Mouse (Mus musculus): ENCODE results near the gene Sdhc. TPM values are rescaled to one million over a fixed set of nuclear protein-coding genes. Genes with fewer than 3 reads are reported as not detected.
"Not testable (repeated sequence)": the region's sequence is repeated elsewhere in the genome, so short reads cannot be mapped to it uniquely, and the experiment has no call there.

The Sdhc gene
- polyA plus RNA-seq, 1 experiment from 2014 or later: 425 TPM

DNA sequence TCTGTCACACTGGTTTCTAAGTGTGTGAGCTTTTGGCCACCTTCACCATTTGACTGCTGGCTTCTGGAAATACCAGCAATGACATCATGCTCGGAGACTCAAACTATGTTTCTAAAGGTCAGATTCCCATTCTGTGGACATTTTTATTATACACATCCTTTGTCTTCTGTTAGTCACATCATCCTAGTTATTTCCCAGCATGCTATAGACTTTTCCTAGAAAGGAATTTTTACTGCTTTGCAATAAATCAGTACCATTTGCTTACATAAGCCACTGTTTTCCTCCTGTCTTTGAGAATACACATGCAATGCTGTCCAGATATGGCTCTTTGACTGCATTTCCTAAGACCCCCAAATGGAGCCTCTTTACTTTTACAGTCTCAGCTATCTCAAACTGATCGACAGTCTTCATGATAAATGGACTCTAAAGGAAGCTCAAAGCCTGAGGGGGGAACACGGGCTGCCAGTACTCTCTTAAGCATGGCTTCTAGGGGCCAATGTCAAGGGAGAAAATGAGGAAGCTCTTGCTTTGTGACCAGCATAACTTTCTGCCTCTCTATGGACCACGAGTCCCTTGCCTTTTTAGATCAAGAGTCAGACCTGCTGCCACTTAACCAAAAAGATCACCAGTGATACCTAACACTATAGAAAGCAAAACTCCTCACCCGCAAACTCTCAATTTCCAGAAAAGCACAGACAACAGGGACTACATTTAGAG, 15.4 kb upstream of the Sdhc start:
- Histone ChIP-seq H3K4me2 (no peak overlapping the region), H3K9ac (no peak overlapping the region), H3K36me3 (no peaks in the 10 kb centered on the region), H3K27ac (ENCODE audit: poor library complexity, severe bottlenecking) (no peak overlapping the region), H3K9me3 (replicated peaks) (no peaks in the 10 kb centered on the region), H3K4me3 (no peak overlapping the region), H3K4me1 (replicated peaks) (peaks cover 5% of the 10 kb centered on the region), H3K27me3 (replicated peaks) (peaks cover 4% of the 10 kb centered on the region; the same call in 1 of the 2 replicates)
- no peak for ATAC-seq (ENCODE audit: insufficient number of reproducible peaks, low FRiP score)
- 56% methylated on average over 5 of the region's 5 CpGs for WGBS

DNA sequence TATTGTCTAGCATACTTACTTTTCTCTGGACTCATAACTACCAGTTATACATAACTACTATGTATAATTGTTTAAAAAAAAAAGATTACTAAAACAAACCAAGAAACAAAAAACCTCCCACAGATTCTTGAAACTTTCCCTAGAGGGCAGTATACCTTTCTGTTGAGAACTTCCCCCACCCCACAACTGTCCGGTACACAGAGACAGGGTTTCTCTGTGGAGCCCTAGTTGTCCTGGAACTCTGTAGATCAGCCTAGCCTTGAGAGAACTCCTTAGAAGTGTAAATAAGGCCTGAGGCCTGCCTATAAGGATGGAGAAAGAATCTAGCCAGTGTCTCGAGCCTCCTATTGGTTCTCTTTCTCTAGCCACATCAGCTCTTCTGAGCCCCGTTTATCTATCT, 13.9 kb upstream of the Sdhc start:
- Histone ChIP-seq H3K27ac (ENCODE audit: poor library complexity, severe bottlenecking) (no peak overlapping the region), H3K4me2 (no peak overlapping the region; the same call in 1 of the 2 replicates), H3K27me3 (replicated peaks) (peaks cover 16% of the 10 kb centered on the region), H3K36me3 (no peaks in the 10 kb centered on the region), H3K4me1 (replicated peaks) (peaks cover 15% of the 10 kb centered on the region; the same call in 1 of the 2 replicates), H3K4me3 (no peak overlapping the region), H3K9me3 (replicated peaks) (no peaks in the 10 kb centered on the region), H3K9ac (no peak overlapping the region)
- ATAC-seq (ENCODE audit: insufficient number of reproducible peaks, low FRiP score): no peak
- 20% methylated on average over 3 of the region's 3 CpGs for WGBS

DNA sequence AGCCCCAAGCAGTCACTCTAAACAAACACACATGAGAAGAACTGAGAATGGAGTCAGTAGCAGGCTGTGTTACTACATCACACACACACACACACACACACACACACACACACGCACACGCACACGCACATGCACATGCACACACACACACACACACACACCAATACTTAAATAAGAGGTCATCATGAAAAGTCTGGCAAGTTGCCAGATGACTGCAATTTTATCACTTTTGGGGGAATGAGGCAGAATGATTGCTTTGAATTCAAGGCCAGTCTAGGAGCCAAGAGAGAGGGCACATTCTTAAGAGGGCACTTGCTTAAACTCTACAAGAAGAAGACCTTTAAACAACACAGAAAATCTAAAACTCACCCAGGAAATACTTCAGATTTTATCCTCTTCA, 12.1 kb upstream of the Sdhc start:
- H3K27me3 ChIP-seq (replicated peaks): peaks cover 31% of the 10 kb centered on the region
- H3K4me2 ChIP-seq: no peak overlapping the region
- ATAC-seq (ENCODE audit: insufficient number of reproducible peaks, low FRiP score): no peak
- no peaks in the 10 kb centered on the region for H3K9me3 ChIP-seq (replicated peaks)
- H3K9ac ChIP-seq: no peak overlapping the region
- H3K27ac ChIP-seq (ENCODE audit: poor library complexity, severe bottlenecking): no peak overlapping the region
- H3K4me3 ChIP-seq: no peak overlapping the region
- peaks cover 15% of the 10 kb centered on the region; the same call in 1 of the 2 replicates for H3K4me1 ChIP-seq (replicated peaks)
- H3K36me3 ChIP-seq: no peaks in the 10 kb centered on the region
- WGBS: 84% methylated on average over 3 of the region's 3 CpGs

DNA sequence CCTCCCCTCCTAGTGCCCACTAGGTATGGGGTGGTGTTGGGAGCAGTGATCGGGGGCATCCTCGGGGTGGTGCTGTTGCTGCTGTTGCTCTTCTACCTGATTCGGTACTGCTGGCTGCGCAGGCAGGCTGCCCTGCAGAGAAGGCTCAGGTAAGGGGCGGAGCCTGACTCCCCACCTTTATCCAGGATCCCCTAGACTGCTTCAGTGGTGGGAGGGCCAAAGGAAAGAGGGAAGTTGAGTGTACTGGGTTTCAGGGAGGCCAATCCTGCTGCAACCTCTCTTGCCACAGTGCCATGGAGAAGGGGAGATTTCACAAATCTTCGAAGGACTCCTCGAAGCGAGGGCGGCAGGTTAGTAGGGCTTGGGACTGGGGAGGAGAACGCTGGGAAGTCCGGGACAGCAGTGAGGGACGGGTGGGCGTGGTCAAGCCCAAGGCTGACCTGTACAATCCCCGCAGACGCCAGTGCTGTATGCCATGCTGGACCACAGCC, 9.1 kb upstream of the Sdhc start:
- peak overlapping the region; percentile 63 for H3K4me2 ChIP-seq

DNA sequence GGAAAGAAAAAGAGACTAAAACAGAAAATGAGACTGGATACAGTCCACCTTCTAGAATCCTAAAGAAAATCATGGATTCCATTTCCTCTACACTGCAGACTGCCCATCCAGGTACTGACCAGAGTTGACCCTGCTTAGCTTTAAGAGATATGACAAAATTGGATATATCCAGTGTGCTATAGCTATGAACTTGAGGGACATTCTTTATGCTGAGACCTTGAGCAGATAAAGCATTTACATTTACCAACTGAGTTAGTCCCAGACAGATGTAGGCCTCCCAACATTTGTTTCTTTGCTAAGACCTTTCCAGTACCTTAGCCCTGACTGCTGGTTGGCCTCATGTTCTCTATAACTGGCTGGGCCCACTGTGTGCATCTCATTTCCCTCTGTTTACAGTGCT, 7.6 kb upstream of the Sdhc start:
- peaks cover 51% of the 10 kb centered on the region for H3K27me3 ChIP-seq (replicated peaks)
- no peaks in the 10 kb centered on the region for H3K9me3 ChIP-seq (replicated peaks)
- no peak overlapping the region for H3K4me2 ChIP-seq
- peaks cover 15% of the 10 kb centered on the region; the same call in 1 of the 2 replicates for H3K4me1 ChIP-seq (replicated peaks)
- H3K27ac ChIP-seq (ENCODE audit: poor library complexity, severe bottlenecking): no peak overlapping the region
- ATAC-seq (ENCODE audit: insufficient number of reproducible peaks, low FRiP score): no peak
- no peak overlapping the region for H3K9ac ChIP-seq
- H3K36me3 ChIP-seq: no peaks in the 10 kb centered on the region
- H3K4me3 ChIP-seq: no peak overlapping the region

More for the DNA sequence above, 9.1 kb upstream of the Sdhc start:
- no peaks in the 10 kb centered on the region for H3K36me3 ChIP-seq
- peaks cover 15% of the 10 kb centered on the region; the same call in 1 of the 2 replicates for H3K4me1 ChIP-seq (replicated peaks)
- H3K27me3 ChIP-seq (replicated peaks): peaks cover 51% of the 10 kb centered on the region
- H3K4me3 ChIP-seq: peak overlapping the region; percentile 34
- no peak overlapping the region for H3K27ac ChIP-seq (ENCODE audit: poor library complexity, severe bottlenecking)
- ATAC-seq (ENCODE audit: insufficient number of reproducible peaks, low FRiP score): 0 out of 2 replicates have a peak, but pooled peaks have one; percentile 35
- 4% methylated on average over 15 of the region's 15 CpGs for WGBS
- no peak overlapping the region for H3K9ac ChIP-seq
- H3K9me3 ChIP-seq (replicated peaks): no peaks in the 10 kb centered on the region

DNA sequence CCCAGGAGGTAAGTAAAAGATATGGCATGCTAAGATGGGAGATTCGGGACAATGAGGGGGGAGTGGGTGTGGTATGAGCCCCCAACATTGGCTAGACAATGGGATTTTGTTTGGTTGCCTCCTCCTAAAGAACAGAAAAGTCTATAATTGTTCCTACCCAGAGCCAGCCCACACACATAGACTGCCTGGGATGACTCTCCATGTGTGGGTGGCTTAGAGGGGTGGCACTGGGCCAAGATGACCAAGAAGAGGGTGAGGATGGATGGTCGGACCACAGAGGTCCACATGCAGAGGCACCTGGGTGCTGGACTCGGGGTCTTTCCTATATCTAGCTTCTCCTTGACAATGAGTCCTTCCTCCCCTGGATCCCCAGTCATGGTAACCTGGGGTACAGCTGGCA, 6.2 kb upstream of the Sdhc start:
- Histone ChIP-seq H3K9me3 (replicated peaks) (no peaks in the 10 kb centered on the region), H3K4me1 (replicated peaks) (peaks cover 15% of the 10 kb centered on the region; the same call in 1 of the 2 replicates), H3K27ac (ENCODE audit: poor library complexity, severe bottlenecking) (no peak overlapping the region), H3K36me3 (no peaks in the 10 kb centered on the region), H3K9ac (no peak overlapping the region), H3K4me2 (no peak overlapping the region), H3K27me3 (replicated peaks) (peaks cover 51% of the 10 kb centered on the region), H3K4me3 (no peak overlapping the region)
- ATAC-seq (ENCODE audit: insufficient number of reproducible peaks, low FRiP score): no peak
- WGBS: 71% methylated on average over 3 of the region's 3 CpGs

DNA sequence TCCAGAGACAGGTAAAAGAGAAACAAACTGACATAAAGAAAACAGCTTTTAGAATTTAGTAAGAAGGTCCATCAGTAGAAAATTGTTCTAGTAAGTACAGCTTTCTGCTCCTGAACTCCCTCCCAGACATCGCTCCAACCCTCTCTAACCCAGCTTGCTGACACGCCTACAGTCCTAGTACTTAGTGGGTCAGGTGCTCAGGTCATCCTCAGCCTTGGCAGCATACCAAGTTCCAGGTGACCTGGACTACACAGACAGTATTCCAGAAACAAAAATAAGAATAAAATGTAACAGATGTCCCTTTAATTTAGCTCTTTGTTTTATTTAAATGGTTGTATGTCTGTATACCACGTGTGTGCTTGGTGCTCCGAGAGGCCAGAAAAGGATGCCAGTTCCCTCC, 1.6 kb upstream of the Sdhc start:
- no peak for ATAC-seq (ENCODE audit: insufficient number of reproducible peaks, low FRiP score)
- WGBS: 87% methylated on average over 4 of the region's 4 CpGs
- no peak overlapping the region for H3K4me3 ChIP-seq
- no peaks in the 10 kb centered on the region for H3K9me3 ChIP-seq (replicated peaks)
- H3K27me3 ChIP-seq (replicated peaks): peaks cover 19% of the 10 kb centered on the region
- no peak overlapping the region for H3K4me2 ChIP-seq
- H3K4me1 ChIP-seq (replicated peaks): peaks cover 18% of the 10 kb centered on the region
- H3K9ac ChIP-seq: no peak overlapping the region
- peaks cover 8% of the 10 kb centered on the region; the same call in 1 of the 2 replicates for H3K36me3 ChIP-seq
- no peak overlapping the region for H3K27ac ChIP-seq (ENCODE audit: poor library complexity, severe bottlenecking)

DNA sequence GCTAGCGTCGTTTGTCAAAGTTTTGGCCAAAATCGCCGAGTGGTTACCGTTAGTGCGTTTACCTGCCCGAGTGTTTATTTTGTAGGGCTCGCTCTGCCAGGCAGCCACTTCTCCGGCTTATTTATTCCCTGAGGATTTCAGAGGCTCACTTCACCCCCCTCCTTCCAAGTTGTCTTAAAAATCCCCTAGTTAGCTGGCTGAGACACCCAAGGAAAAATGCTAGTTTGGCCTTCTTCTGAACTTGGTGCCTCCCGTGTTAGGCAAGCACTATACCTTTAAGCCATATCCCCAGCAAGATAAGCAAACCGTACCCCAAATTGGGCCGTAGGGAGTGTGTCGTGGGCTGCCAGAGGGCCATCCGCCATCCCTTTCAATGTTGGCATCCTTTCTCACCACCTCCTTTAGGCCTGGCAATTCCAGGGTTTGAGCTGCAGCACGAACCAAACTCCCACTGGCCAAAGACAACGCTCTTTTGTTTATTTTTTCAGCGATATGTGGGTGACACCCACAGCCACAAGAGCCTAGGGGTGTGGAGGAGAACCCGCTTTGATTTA, 512 bp upstream of the Sdhc start:
- Histone ChIP-seq H3K36me3 (peaks cover 8% of the 10 kb centered on the region; the same call in 1 of the 2 replicates), H3K4me3 (peak overlapping the region; percentile 86), H3K9me3 (replicated peaks) (no peaks in the 10 kb centered on the region), H3K4me1 (replicated peaks) (peaks cover 18% of the 10 kb centered on the region), H3K27me3 (replicated peaks) (peaks cover 9% of the 10 kb centered on the region), H3K4me2 (peak overlapping the region; percentile 82), H3K27ac (ENCODE audit: poor library complexity, severe bottlenecking) (no peak overlapping the region), H3K9ac (peak overlapping the region; percentile 99)
- WGBS: 4% methylated on average over 18 of the region's 18 CpGs
- peak; percentile 49 for ATAC-seq (ENCODE audit: insufficient number of reproducible peaks, low FRiP score)

DNA sequence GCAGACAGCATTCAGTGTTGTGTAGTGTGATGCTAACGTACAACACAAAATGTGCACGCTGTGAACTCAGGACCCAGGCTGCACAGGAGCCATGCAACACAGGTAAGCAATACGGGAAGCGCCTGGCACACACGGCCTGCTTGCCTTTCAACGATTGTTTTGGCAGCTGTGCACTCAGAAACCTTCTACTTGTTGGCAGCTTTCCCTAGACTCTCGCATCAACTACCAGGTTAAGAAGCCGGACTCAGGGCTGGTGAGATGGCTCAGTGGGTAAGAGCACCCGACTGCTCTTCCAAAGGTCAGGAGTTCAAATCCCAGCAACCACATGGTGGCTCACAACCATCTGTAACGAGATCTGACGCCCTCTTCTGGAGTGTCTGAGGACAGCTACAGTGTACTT, 7.4 kb downstream of the Sdhc start:
- 77% methylated on average over 11 of the region's 11 CpGs for WGBS
- not testable (repeated sequence) for H3K27ac ChIP-seq (ENCODE audit: poor library complexity, severe bottlenecking); H3K27me3 ChIP-seq (replicated peaks); H3K4me1 ChIP-seq (replicated peaks); H3K9me3 ChIP-seq (replicated peaks); H3K9ac ChIP-seq; ATAC-seq (ENCODE audit: insufficient number of reproducible peaks, low FRiP score); H3K4me3 ChIP-seq; H3K4me2 ChIP-seq
- peaks cover 69% of the 10 kb centered on the region for H3K36me3 ChIP-seq

DNA sequence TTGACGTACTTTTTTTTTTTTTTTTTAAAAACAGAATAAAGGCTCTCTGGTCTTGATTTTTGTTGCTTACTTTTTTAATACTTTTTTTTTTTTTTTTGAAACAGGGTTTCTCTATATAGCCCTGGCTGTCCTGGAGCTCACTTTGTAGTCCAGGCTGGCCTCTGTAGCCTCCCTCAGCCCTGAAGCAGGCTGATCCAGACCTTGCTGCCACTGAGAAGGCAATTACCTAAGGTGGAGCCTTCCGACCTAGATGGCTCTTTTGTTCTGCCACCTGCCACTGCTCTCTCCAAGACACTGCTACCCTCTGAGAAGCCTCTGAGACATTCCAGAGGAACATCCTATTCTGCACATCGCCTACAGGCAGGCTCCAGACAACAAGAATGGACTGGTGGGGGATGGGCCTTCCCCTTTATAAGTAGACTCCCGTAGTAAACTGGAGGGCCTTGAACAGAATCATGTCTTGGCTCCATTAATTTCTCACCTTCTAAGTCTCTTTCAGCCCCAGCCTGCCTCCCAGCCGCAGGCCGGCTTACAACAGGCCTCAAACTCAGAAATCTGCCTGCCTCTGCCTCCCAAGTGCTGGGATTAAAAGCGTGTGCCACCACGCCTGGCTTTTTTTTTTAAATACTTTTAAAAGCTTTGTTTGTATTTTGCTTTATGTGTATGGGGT, 12.8 kb downstream of the Sdhc start:
- H3K27ac ChIP-seq (ENCODE audit: poor library complexity, severe bottlenecking); ATAC-seq (ENCODE audit: insufficient number of reproducible peaks, low FRiP score); H3K4me1 ChIP-seq (replicated peaks); H3K9ac ChIP-seq; H3K4me2 ChIP-seq; H3K27me3 ChIP-seq (replicated peaks); H3K9me3 ChIP-seq (replicated peaks); H3K4me3 ChIP-seq: not testable (repeated sequence)
- 87% methylated on average over 8 of the region's 8 CpGs for WGBS
- peaks cover 76% of the 10 kb centered on the region for H3K36me3 ChIP-seq

DNA sequence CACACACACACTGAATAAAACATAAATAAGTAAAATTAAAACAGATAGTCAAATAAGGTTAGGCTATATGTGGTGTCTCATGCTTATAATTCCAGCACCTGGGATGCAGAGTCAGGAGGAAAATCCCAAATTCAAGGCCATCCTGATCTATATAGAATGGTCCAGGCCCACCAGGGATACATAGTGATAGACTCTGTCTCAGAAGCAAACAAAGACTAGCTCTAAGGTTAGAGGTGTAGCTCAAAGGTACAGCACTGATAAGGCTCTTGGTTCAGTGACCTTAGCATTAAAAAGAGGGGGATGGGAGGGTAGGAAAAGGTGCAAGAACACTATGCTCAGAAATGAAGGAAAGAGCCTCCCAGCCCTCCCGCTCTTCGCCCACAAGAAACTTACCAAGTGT, 14.8 kb downstream of the Sdhc start:
- no peaks in the 10 kb centered on the region for H3K27me3 ChIP-seq (replicated peaks)
- no peak for ATAC-seq (ENCODE audit: insufficient number of reproducible peaks, low FRiP score)
- no peaks in the 10 kb centered on the region for H3K9me3 ChIP-seq (replicated peaks)
- no peak overlapping the region for H3K27ac ChIP-seq (ENCODE audit: poor library complexity, severe bottlenecking)
- no peak overlapping the region for H3K4me3 ChIP-seq
- 0 out of 2 replicates have a peak, but pooled peaks cover 2% of the 10 kb centered on the region for H3K4me1 ChIP-seq (replicated peaks)
- H3K36me3 ChIP-seq: peaks cover 75% of the 10 kb centered on the region
- WGBS: 90% methylated on average over 2 of the region's 2 CpGs
- H3K9ac ChIP-seq: no peak overlapping the region
- no peak overlapping the region for H3K4me2 ChIP-seq
